Mouse (Mus musculus) granulocyte monocyte progenitor cell, adult 5-6 weeks (primary cell): ENCODE measurements around the gene Ly6g6e. TPM values are rescaled to one million over a fixed set of nuclear protein-coding genes. Genes with fewer than 3 reads are reported as not detected.
"Not testable (repeated sequence)": the region's sequence is repeated elsewhere in the genome, so short reads cannot be mapped to it uniquely, and the experiment has no call there.

Source experiments
- ATAC-seq: replicated peaks from 2 replicates; pipeline ENCODE4 v1.8.0; 2016; ENCODE audit warnings: mild to moderate bottlenecking, moderate TSS enrichment, inconsistent platforms; ENCODE audit not compliant: poor library complexity, severe bottlenecking
- total RNA-seq, 2 experiments: library from RNA; stranded (forward) in 1 of 2; stranded (reverse) in 1 of 2; fragments of 200-712, 200-1000 nt in 1 of 2; fragments of >200 nt in 1 of 2; fragmentation: Nextera tagmentation in 1 of 2; gene quantifications; 2 replicates each; pipeline ENCODE4 v1.2.3; 2014 to 2017

The Ly6g6e gene
- total RNA-seq (2014; fragmentation: Nextera tagmentation) (not detected in 2 replicates), total RNA-seq (2017) (not detected in 2 replicates)

DNA sequence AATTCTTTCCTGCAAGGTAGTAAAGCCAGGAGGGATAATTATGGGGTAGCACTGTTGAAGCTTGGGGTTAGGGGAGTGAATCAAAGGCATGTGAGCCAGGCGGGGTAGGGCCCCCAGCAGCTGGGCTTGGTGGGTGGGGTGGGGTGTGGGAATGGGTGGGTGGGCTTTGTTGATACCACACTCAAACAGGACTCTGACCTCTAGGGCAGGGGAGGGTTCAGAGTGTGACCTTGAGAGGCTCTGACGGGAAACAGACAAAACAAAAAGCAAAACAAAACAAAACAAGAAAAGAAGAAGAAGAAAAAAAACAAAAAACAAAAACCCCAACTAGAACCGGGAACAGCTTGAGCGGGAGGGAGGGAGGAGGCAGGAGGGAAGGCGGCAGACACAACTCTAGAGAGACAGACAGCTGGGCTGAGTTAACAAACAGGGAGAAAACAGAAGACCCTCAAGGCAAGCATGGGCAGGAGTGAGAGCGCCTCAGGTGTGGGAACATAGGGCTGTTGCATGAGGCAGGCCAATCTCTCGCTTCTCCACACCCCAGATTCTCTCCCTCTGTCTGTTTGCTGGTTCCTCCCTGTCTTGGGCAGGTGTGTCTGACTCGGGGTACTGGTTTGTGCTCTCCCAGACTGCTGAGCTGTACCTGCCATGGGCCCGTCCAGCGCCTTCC lies at the start of gene Ly6g6e:
Gene Ly6g6e (plus strand): TSS at position 396 of the 670 bp plus-strand sequence.
- no peak for ATAC-seq

DNA sequence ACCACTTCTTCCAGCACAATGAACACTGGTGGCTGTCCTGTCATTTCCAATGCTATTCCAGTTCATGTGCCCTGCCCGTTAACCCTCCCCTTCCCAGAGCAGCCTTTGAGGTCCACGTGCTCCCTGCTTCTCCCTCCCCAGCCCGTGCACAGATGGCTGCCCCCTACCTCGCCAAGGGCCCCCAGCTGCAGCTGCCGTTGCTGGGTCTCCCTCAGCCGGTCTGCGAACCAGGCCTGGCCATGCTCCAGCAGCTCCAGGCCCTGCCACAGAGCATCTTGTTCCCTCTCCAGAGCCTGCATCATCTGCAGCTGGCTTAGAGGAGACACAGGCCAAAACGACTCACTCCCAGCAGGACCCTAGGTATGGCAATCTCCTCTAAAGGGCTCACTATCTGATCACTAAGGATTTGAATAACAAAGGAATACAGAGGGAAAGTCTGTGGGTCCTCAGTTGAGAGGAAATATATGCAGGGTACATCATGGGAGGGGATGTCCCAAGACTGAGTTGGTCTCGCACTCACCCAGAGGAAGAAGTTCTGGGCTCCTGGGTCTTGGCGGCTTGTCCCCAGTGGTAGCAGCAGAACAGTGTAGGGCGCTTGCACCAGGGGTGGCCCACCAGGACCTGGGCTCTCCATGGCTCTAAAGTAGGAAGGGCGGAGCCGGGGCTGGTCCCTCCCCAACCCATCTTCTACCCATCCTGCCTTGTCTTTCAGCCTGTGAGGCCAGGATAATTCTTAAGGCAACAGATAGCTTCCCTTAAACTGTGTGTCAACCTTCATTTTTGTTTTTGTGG lies 49.2 kb upstream of the Ly6g6e start, which contains the start of gene Sapcd1:
Gene Sapcd1 (minus strand): TSS at position 740 of the 792 bp plus-strand sequence.
- no peak for ATAC-seq

DNA sequence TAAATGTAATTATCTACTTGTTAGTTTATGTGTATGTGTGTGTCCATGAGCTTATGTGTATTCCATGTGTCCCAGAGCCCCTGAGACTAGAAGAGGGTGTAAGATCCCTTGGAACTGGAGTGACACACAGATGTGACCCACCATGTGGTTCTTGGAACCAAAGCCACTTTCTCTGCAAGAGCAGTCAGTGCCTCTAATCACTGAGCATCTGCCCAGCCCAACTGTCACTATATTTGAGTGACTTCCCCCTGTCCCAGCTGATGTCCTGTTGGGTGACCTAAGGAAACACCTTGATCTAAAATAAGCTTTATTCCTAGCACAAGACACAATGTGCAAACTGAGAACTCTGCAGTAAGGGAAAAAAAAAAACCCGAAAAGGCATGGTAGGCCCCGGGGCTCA lies 48.4 kb upstream of the Ly6g6e start:
- no peak for ATAC-seq

DNA sequence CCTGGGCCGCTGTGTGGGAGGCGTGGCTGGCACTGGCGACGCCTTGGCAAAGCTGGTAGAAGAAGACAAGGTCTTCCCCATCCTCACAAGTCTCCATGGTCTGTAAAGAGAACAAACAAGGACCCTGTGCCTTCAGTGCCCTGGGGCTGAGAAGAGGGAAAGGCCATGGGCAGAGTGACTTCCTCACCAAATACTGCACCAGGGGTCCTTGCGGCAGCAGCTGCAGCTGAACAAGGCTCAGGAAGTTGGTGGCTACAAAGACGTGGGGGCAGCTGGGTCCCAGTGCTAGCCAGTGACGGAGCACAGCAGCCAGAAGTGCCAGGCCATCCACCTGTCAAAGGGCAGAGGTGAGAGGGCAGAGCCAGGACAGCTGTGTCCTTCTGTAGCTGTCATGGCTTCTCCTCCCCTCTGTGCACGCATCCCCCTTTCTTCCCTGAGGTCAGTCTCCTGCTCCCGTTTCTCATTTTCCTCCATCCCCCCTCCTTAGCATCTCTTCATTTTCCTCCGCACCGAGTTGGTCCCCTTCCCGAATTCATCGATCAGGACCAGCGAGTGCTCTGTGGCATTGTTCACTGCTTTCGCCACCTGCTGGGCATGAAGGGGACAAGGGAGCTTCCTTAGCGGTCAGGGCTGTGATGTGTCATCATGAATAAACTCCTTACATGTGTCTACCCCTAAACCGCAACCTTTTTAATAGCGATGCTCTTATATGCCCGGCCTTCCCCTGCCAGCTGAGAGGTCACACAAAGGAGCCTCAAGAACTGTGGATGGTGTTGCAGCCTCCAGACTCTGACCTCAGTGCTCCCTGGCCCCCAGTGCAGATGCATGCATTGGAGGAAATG lies 46.8 kb upstream of the Ly6g6e start:
- ATAC-seq, result peak; percentile 77

DNA sequence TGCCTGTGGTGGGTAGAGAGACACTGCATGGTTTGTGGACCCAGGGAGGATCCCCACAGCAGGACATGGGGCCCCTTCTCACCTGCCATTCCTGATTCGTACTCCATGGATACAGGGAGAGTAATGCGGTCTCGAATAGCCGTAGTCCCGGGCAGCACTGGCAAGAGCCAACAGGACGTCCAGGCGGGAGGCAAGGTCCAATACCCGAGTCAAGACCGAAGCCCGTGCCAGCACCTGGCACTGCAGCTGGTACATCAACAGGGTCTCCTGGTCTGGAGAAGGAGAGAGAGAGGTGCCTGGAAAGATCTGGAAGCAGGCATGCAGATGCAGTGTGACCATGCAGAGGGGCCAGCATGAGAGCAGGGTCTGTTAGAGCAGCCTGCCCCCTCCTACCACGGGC lies 45.4 kb upstream of the Ly6g6e start:
- no peak for ATAC-seq

DNA sequence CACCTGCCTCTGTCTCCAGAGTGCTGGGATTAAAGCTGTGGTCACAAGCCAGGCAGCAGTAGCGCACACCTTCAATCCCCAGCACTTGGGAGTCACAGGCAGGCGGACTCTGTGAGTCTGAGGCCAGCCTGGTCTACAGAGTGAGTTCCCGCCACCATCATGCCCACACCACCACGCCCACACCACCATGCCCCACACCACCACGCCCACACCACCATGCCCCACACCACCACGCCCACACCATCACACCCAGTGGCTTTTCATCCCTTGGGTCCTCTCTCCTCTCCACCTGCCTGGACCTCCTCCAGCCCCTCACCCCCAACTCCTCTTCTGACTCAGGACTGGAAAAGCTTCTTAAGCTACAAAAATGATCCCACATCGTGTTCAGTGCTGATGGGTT lies 44.8 kb upstream of the Ly6g6e start:
- ATAC-seq, result no peak

DNA sequence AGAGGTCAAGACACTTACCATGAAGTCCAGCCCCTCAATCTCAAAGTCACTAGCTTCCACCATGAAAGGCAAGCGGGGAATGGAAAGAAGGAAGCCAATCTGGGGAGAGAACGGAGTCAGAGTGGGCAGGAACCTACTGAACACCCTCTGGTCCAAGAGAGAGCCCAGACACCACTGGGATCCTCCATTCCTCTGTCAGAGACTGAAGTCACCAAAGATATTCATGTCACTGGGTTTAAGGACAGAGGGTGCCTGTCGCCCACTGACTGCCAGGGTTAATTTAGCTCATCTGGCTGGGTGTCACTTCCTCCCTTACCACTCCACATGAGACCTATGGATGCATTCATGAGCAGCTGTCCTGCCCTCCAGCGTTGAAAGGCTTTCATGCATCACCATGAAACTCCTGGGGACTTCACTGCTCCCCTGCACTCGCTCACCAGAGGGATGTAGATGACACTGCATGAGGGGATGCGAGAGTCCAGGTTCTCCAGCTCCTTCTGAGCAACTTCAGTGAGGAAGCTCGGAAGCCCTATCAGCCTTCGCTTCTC lies 44.3 kb upstream of the Ly6g6e start:
- peak; percentile 18 for ATAC-seq

DNA sequence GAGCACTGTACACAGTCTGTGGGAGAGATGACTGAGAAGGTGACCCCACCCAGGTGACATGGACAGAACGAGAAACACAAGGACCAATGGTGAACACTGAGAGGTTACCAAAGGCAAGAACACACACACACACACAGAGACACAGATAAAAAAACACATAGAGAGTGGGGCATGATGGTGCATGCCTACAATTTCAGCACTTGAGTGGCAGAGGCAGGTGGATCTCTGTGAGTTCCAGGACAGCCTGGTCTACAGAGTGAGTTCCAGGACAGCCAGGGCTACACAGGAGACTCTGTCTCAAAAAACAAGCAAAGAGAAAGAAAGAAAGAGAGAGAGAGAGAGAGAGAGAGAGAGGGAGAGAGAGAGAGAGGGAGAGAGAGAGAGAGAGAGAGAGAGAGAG lies 43.0 kb upstream of the Ly6g6e start:
- ATAC-seq, result not testable (repeated sequence)

DNA sequence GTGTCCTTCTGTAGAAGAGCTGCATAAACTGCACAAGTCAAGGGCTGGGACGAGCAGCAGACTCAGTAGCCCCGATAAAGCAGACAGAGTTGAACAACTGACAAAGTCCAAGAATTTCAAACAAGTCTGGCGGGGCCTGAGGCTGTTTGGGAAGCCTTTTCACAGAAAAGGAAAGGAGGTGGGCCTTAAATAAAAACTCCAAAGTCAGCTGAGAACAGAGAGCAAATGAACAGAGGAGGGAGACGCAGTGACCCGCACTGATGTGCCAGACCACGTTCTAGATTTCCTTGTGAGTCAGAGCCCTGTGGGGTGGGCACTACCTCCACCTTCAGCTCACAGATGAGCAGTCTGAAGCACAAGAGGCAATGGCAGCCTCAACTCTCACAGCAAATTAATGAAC lies 41.8 kb upstream of the Ly6g6e start:
- ATAC-seq, result no peak

DNA sequence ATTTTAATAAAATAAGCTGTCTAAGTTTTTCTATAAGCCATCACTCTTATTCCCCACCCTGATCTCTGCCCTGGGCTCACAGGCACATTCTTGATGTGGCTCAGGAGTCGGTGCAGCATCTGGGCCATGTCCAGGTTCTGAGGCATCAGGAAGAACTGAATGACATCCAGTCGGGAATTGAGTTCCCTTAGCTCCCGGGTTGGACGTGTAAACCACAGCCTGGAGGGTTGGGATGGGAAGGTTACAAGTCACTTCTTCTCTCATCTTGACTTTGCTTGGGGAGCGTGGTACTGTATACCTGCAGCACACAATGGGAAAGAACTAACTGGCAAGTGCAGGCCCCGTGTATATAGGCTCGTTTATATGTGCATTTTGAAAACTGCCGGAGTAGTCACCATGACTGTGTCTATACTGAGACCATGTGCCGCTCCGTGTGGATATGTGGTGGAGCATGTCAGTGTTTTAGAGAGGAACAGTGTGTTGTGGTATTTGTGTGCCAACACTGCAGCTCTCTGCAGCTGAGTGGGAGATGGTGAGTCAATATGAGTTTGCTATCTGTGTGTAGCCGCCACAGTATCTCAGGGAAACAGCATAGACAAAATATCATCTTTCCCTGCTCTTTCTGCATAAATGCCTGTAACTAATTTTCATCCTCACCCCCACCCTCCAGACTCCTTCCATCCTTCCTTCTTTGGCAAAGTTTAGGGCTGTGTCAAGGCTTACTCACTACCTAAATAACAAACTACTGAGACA lies 37.4 kb upstream of the Ly6g6e start:
- no peak for ATAC-seq

DNA sequence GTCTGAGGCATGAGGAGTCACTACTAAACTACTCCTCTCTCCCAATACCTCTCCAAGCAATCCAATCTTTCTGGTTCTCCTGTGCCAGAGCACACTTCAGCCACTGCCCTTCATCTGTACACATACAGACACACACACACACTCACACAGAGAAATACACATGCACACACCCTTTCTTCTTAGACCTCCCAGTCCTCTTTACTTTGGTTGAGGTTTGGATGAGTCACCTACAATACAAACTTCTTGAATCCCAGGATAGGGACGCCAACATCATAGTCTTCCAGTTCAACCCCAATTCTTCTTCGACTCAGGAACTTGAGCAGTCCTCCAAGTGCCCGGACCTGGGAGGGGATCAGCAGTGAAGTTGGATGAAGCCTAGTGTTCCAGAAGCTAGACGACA lies 32.9 kb upstream of the Ly6g6e start:
- no peak for ATAC-seq

DNA sequence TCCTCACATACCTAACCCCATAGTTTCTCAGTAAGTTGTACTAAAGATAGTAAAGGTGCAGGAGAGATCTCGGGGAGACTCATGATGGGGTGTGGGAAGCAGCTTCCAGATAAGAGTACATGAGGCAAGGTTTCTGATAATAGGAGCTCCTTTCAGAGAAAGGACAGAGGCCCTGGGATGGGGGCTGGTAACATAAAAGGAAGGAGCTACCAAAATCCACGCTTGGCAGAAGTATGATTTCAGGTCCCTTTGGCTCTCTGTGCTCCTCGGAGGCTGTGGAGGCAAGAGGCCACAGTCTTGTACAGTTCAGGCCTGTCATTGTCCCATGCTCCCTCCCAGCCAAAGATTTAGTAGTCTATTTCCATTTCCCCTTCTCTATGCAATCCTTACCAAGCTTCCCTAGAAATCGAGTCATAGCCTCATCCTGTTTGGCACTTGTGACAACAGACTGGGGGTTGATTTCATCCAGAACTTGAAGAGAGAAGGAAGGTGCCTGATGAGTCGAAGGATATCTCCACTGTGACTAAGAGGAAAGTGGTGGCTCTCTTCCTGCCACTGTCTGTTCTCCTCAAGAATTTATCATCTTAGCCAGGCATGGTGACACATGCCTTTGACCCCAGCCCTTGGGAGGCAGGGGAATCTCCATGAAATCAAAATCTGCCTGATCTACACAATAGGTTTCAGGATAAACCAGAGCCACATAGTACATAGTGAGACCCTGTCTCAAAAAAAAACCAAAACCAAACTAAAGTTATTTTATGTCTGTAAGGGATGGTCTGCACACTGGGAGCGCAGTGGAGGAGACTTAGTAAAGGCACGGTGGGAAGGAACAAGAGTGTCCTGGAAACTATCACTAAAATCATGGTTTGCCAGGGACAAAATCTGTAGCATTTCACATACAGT lies 31.5 kb upstream of the Ly6g6e start:
- ATAC-seq, result no peak

DNA sequence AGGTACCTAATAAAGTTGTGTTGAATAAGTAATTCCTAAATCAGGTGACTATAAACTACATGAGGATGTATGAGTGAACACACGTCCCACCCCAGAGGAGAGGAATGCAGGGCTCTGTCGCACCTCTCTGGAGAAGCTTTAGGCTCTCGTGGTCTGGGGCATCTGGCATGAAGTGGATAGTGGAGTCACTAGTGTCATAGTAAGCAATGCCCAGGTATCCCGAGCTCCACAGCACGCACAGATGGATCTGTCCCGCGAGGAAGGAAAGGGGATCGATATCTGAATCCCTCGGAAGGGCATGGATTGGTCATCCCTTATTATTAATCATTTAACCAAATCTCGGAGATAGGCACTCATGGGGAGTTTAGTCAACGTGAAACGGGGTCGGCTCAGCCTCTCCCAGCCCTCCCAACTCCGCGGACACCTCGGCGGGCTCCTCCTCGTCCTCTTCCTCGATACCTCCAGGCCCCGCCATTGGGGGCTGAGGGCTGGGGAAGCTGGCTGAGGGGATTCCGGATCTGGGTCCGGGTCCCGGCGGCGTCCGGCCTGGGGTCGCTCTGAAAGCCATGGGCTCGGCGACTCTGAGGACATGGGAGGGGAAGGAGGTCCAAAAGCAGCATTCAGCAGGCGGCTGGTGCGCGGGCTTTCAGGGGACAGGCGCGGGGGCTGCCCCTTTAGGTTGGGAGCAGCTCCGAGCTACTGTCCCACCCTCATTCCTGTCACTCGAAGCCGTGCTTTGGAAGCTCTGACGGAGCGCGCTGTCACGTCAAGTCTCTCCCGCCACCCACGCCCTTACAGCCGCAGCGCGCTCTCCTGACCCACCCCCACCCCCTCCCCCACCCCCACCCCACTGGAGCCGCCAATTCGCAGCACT lies 30.7 kb upstream of the Ly6g6e start:
- no peak for ATAC-seq

DNA sequence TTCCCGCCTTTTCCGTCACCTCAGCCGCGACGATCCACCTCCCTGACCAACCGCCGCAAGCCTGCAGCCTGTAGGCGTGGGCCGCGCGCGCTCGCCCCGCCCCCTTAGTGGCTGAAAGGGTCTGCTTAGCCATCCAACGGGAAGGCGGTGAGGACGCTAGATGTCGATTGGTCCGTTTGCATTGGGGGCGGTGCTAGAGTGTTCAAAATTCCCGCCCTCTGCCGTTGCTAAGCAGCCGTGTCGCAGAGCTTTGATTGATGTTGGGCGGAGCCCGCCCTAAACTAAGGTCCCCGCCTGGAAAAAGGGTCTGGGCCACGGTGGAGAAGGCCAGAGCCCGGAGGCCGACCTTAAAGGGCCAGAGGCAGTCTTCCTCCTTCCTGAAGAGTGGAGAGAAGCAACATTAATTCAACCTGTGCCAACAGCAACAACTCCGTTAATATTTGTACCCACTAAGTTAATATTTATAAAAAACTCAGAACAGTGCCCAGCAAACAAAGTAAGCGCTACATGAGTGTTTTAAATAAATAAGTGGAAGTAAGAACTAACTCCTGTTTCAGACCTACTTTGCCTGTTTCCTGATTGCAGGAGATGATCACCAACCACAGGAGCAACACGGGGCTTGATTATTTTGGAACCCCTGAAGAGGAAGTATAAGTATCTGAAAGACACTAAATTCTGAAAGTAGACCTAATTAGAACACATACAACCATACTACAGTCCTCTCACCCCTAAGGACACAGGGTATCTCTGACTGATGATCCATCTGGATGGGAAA lies 29.8 kb upstream of the Ly6g6e start, which contains the start of gene Msh5:
Gene Msh5 (minus strand): TSS at position 65 of the 775 bp plus-strand sequence.
- ATAC-seq, result peak; percentile 72

DNA sequence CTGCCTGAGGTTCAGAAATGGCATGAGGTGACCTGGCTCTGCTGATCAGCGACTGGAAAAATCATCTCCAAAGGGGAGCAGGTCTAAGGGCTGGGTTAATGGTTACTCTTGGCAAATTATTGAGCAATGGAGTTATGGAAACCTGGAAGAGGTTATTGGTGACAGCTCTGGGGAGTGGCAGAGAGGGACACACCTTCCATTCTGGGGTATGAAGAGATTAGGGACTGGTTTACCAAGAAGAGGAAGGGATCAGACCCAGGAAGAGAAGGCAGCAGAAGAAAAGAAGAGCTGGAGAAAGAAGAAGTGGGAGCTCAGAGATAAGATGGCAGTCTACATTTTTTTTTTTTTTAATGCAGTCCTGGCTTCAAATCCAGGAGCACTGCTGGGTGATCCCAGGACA lies 29.0 kb upstream of the Ly6g6e start:
- ATAC-seq, result peak; percentile 7; the same call in 1 of the 2 replicates

DNA sequence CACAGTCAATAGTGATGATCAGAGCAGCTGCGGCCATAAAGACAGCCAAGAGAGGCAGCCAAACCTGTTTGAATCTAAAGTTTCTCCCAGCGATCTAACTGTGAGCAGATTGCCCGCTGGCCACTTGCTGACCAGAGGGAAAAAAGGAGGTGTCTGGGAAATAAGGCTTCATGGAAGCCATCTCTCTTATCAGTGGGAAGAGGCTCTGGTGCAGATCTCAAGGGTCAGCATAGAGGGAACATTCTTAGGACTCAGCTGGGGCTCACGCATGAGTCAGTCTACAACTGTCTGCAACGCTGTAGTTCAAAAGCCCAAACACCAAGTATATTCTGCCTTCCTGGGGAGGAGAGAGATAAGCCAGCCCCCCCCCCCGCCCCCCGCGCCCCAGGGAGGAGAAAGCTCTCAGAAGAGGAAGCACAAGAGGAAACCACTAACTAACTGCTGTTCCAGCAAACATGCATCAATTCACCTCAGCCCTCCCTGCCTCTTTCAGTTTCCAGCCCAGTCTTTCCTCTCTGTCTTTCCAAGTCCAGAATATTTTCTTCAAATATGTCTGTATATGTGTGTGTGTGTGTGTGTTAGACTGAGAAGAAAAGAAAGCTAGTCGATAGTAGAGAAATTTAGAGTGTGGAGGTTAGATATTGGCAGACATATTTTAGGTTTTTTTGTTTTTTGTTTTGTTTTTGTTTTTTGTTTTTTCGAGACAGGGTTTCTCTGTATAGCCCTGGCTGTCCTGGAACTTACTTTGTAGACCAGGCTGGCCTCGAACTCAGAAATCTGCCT lies 28.4 kb upstream of the Ly6g6e start:
- 0 out of 2 replicates have a peak, but pooled peaks have one; percentile 5 for ATAC-seq
